Mouse (Mus musculus): ENCODE results near the gene Naip5.
"Not testable (repeated sequence)": the region's sequence is repeated elsewhere in the genome, so short reads cannot be mapped to it uniquely, and the experiment has no call there.

Naip5 gene

DNA sequence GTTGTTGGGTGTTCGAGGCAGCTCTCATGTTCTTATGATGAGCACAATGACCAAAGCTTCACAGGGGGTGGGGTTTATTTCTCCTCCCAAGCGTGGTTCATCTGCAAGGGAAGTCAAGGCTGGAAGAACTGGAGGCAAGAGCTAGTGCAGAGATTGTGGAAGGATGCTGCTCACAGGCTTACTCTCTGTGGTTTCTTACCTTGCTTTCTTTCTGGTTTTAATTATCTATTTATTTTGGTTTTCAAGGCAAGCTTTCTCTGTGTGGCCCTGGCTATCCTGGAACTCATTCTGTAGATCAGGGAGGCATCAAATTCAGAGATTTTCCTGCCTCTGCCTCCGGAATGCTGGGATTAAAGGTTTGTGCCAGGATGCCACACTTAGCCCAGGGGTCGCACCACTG lies at the start of gene Naip5:
TSS of gene Naip5 (minus strand) at position 101 of the 400 bp plus-strand sequence.
- DNase-seq = not testable (repeated sequence)

DNA sequence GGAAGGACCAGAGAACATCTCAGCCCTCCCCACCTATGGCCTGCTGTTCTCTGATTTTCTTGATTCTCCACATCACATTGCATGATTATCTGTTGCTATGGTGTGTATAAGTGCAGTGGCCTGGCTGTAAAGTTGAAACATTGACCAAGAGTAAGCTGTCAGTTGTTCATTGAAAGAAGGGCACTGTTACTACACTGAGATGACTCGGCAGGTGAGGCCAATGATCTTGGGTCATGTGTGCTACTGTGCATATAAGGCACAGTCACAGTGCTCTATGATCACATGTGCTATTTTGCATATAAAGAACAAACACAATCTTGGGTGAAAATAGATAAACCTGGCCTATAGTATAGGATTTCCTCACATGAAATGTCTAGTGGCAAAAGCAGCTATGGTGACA lies 38.5 kb upstream of the Naip5 start:
- DNase-seq = no peak

DNA sequence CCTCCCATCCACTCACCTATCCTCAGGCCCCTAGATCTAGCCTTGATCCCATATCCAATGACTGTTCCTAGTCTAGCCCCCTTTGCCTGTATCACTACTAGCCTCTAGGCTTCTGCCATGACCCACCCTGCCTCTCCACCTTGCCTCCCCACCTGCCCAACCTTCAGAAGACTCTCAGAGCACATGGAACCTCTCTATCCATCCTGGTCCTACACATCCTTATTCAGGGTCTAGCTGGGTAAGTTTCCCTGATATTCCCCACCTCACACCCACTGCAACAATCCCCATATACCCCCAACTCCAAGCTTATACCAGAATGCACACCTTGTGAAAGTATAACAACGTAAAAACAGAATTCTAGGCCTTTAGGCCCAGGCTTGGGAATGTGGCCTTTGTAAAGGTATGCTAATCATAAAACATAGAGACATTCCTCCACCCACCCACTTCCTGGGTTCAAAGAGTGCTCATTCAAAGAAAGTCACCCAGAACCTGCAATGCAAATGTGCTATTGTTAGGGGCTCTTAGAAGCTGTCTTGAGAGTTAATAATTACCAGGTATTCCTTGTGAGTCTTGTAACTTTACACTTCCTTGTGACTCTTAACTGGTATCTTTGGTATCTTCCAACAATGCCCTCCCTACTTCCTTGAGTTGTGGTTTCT lies 25.5 kb upstream of the Naip5 start:
- not testable (repeated sequence) for DNase-seq

DNA sequence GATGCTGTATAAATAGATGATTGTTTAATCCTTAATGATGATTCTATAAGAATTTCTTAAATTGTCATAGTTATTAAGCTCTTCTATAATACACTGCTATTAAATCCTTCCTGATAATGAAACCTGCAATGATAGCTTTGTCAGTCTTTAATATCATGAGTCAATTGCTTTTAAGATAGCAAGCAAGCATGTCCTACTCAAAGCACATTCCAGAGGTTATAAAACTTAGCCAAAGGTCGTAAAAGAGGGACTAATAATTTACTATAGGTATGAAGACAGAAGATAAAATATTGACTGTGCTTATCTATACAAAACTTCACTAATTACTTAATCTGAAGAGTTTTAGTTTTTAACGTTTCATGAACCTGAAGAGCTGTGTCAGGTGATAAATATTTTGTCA lies 10.9 kb upstream of the Naip5 start:
- not testable (repeated sequence) for DNase-seq

DNA sequence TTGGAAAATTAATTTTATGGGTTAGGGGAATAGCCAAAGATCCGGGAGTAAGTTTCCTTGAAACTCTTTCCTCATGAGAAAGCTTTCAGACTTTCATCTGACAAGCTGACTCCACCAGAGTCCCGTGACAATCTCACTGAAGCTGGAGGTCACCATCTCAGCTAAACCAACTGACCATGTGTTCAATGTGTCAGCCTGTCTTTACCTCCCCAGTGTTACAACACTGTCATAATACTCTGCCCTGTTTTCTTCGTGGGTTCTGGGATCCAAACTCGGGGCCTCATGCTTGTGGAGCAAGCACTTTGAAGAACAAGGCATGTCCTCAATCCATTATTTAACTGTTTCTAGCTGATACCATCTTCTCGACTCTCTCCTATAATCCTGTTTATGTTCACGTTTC lies 9.8 kb upstream of the Naip5 start:
- not testable (repeated sequence) for DNase-seq

DNA sequence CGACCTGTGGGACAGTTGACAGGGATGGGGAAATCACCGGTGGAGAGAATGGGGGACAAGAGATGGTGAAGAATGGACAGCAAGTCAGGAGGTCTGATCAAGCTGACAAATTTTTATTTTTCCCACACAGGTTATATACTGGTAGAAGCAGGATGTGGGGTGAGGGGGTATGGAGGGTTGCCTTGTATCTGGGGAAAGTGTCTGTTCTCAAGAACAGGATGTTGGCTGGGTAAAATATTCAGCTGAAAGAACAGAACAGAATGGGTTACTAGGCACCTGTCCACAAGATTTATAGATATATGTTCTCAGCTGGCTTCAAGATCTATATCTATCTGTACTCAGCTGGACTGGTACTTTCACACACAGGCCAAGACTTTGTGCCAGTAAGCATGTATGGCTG lies 5.8 kb upstream of the Naip5 start:
- not testable (repeated sequence) for DNase-seq

DNA sequence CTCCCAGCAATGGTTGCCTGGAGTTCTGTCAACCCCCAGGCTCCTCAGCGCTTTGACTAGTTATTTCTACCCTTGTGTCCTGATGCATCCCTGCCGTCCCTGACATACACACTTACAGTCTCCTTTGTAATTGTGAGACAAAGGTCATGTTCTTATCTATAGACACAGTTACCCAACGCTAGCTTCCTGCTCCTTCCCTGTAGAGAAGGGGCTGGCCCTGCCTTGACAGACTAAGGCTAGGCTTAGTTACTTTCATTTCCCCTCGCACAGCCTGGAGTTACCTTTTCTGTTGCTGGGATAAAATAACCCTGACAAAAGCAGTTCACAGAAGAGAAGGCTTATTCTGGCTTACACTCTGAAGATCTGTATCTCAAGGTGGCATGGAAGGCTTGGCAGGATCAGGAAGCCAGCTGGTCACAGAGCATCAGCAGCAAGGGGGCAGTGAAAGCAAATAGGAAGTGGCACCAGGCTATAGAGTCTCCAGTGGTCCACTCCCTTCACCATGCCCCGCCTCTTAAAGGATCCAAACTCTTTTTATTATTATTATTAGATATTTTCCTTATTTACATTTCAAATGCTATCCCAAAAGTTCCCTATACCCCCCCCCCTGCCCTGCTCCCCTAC lies 885 bp upstream of the Naip5 start:
- DNase-seq = not testable (repeated sequence)

DNA sequence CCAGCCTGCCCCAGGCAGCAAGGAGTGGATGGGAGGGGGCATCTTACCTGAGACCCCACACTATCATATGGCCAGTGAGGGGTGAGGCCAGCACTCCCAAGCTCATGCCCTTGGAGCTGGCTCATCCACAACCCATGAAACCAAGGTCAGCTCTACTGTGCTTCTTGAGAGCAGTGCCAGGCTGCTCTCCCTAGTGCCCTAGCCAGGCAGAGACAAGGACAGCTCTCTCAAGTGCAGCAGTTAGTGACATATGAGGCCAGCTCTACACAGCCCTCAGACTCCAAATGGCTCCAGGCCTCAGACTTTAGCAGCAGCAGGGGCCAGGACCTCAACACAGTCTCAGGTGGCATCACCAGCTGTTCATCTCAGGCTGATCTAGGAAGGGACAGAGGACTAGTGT lies 2.4 kb downstream of the Naip5 start:
- DNase-seq = no peak

DNA sequence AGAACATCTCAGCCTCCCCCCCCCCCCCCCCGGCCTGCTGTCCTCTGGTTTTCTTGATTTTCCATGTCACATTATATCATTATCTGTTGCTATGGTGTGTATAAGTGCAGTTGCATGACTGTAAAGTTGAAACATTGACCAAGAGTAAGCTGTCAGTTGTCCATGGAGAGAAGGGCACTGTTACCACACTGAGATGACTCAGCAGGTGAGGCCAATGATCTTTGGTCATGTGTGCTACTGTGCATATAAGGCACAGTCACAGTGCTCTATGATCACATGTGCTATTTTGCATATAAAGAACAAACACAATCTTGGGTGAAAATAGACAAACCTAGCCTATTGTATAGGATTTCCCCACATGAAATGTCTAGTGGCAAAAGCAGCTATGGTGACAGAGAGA lies 32.4 kb downstream of the Naip5 start:
- not testable (repeated sequence) for DNase-seq

DNA sequence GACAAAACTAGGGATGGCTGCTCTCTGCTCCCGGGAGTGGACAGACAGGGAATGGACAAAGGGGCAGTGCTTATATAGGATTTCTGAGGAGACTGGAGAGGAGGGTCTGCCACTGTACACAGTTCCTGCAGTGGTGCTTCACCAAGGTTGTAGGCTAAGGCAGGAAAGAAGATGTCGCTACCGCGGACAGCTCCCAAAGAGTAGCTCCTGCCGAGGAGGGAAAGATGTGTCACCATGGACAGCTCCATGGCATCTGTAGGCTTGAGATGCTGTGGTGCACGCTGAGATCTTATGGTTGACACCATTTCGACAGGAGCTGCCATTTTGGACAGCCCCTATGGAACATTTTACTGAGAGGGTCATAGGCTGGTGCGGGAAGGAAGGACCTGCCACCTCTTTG lies 35.6 kb downstream of the Naip5 start:
- DNase-seq = no peak

DNA sequence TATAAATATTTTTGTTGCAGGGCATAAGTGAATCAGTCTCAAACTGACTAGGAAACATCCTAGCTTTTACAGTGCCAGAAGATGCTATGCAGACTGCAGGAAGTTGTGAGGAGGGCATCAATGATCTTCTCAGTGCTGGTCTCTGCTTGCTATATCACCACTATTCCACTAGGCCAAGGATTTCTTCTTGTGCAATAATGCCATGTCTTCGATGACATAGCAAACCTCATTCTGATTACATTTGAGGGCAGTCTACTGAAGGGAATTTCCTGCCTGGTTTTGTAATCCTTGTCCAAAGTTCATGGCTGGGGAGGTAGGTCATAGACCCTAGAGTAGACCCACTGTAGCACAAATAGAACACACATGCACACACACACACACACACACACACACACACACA lies 42.8 kb downstream of the Naip5 start:
- DNase-seq = no peak

DNA sequence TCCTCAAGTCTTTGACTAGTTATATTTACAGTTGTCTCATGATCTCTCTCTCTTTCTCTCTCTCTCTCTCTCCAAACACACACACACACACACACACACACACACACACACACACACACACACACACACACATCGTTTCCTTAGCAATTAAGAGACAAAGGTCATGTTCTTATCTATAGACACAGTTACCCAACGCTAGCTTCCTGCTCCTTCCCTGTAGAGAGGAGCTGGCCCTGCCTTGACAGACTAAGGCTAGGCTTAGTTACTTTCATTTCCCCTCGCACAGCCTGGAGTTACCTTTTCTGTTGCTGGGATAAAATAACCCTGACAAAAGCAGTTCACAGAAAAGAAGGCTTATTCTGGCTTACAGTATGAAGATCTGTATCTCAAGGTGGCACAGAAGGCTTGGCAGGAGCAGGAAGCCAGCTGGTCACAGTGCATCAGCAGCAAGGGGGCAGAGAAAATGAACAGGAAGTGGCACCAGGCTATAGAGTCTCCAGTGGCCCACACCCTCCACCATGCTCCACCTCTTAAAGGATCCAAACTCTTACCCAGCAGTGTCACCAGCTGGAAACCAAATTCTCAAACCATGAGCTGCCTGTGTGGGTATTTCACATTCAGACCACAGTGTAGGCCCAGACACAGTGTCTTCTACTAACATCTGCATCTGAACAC lies 44.3 kb downstream of the Naip5 start, which contains the start of gene Naip2:
TSS of gene Naip2 (minus strand) at position 434 of the 675 bp plus-strand sequence.
- not testable (repeated sequence) for DNase-seq

DNA sequence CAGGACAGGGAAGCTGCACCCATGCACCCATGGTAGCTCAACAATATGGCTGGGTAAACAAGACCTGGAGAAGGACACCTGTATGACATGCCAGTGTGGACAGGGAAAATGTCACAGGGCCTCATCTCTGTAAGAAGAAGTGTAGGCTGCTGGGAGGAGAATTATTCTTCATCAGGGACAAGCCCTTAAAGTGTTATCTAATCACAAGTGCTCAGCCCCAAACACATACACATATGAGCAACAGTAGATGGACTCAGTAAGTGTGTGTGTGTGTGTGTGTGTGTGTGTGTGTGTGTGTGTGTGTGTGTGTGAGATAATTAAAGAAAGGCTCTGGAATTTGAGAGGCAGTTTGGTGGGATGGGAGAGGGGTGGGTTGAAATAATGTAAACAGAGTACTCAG lies 45.3 kb downstream of the Naip5 start:
- DNase-seq = no peak

DNA sequence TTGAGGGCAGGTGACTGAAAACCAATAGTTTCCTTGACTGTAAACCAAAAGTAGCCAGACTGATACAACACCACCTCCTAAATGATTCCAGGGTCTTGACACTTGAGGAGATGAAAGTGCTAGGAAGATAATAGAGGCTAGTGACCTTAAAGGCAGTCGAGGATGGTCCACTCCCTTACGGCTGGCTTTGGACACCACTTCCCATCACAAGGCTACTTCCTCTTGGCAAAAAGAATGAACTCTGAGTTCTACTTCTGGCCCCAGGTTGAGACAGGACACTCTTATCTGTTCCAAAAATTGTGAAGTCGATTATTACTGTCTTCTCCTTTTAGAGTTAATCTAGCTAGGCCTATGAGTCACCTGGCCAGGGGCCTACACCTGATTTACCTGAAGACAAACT lies 50.7 kb downstream of the Naip5 start:
- no peak for DNase-seq

DNA sequence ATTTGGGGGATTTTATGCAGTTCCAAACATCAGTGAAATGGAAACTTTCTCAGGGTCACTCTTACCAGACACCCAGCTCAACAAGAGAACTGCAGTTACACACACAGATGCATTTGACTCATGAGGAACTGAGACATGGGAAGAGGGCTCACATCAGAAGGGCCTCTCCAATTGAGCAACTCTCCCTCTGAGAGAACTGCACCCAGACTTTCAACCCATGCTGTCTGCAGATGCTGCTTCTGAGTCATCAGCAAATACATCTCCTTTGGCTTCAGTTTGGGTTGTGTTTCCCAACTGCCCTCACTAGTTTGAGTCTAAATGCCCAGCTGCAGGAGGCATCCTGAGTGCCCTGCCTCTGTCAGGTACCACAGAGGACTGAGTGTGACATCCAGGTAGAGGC lies 63.0 kb downstream of the Naip5 start:
- DNase-seq = not testable (repeated sequence)

DNA sequence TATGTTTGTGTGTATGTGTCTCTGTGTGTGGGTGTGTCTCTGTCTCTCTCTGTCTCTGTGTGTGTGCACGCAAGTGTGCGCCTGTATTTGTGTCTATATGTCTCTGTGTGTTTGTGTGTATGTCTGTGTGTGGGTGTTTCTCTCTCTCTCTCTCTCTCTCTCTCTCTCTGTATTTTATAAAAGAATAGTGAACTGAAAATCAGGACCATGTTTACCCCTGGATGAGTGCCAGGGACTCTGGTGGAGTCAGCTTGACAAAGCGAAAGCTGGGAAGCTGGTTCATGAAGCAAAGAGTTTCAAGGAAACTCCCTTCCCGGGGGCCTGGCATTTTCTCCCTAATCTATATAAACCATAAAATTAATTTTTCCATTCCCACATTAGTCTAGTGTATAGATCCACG lies 71.8 kb downstream of the Naip5 start:
- DNase-seq = not testable (repeated sequence)

DNA sequence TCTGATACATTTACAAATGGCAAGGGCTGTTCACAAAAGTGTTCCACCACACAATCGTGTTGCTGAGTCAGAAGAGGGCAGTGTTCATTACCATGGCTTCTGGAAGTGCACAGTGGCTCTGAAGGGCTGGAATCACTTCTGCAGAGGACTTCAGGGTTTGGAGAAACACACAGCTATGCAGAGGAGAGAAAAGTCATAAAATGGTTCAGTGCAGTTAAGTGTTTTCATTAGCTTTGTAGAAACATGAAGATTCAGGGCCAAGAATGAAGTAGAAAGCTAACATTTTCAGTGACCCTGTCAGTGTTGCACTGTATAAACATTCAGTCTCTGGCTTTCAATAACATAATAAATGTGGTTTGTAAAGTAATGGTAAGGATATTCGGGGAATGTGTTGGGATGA lies 79.7 kb downstream of the Naip5 start:
- not testable (repeated sequence) for DNase-seq

DNA sequence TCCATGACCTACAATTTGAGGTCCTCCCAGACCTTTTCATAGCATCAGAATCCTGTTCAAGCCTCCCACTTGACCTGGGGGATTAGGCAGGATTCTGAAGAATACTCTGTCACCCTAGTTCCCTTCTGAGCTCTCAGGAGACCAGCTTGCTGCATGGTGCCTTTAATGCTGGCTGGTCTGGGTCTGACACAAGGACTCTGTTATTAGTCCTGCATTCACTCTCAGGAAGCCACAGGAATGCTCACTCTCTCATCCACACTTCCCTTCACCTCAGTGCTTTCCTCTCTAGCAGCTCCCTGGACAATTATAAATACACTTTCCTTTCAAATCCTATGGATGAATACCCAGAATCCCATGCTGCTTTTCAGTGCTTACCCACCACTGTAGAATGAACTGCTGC lies 83.7 kb downstream of the Naip5 start:
- not testable (repeated sequence) for DNase-seq

Measured in right cerebral cortex, postnatal 25 days (tissue).